Mouse (Mus musculus) heart, embryonic 12.5 days (tissue): ENCODE measurements around the gene Top2b. TPM values are rescaled to one million over a fixed set of nuclear protein-coding genes. Genes with fewer than 3 reads are reported as not detected.
A peak's percentile ranks its signal among the peaks of the same experiment; 100 is the strongest.

Experiments
- ATAC-seq: fragments of 200-750 bp; cut with Nextera tagmentation; 2 replicates; pipeline ENCODE4 v1.8.0; 2017; ENCODE audit warnings: moderate TSS enrichment, moderate library complexity; ENCODE audit not compliant: insufficient number of reproducible peaks, low FRiP score
- H3K27ac ChIP-seq: fragments of 300-500 bp; sonication (generic); 2 replicates; pipeline ENCODE4 v1.5.1; 2016; ENCODE audit warnings: mild to moderate bottlenecking, moderate library complexity; ENCODE audit not compliant: poor library complexity, severe bottlenecking
- H3K27me3 ChIP-seq: fragments of 300-500 bp; sonication (generic); replicated peaks from 2 replicates; pipeline ENCODE4 v1.6.1; 2016; ENCODE audit warnings: mild to moderate bottlenecking, moderate library complexity
- H3K36me3 ChIP-seq: fragments of 300-500 bp; sonication (generic); 2 replicates; pipeline ENCODE4 v1.6.1; 2016; ENCODE audit warnings: mild to moderate bottlenecking, moderate library complexity
- H3K4me1 ChIP-seq: fragments of 300-500 bp; sonication (generic); replicated peaks from 2 replicates; pipeline ENCODE4 v1.6.1; 2016; ENCODE audit warnings: mild to moderate bottlenecking
- H3K4me2 ChIP-seq: fragments of 300-500 bp; sonication (generic); 2 replicates; pipeline ENCODE4 v1.6.1; 2016; ENCODE audit warnings: mild to moderate bottlenecking, moderate library complexity
- H3K4me3 ChIP-seq: fragments of 300-500 bp; sonication (generic); 2 replicates; pipeline ENCODE4 v1.5.1; 2016; ENCODE audit warnings: mild to moderate bottlenecking
- H3K9ac ChIP-seq: fragments of 300-500 bp; sonication (generic); 2 replicates; pipeline ENCODE4 v1.6.1; 2016; ENCODE audit warnings: mild to moderate bottlenecking, moderate library complexity
- H3K9me3 ChIP-seq: fragments of 300-500 bp; sonication (generic); replicated peaks from 2 replicates; pipeline ENCODE4 v1.6.1; 2016; ENCODE audit warnings: mild to moderate bottlenecking, moderate library complexity
- WGBS: fragments of 180-500 bp; shearing (Covaris S2); methylation state at CpG from one replicate; pipeline ENCODE4 v1.1.7; 2016; 5-methylcytosine and 5-hydroxymethylcytosine counted together
- polyA plus RNA-seq: library from polyadenylated mRNA; unstranded; fragments of >200 nt; fragmentation: Nextera tagmentation; extraction: Ambion mirVana; gene quantifications from 2 replicates; pipeline ENCODE4 v1.2.1, GENCODE M21; 2016

The Top2b gene
- polyA plus RNA-seq, 1 experiment from 2014 or later: 63.8 TPM

DNA sequence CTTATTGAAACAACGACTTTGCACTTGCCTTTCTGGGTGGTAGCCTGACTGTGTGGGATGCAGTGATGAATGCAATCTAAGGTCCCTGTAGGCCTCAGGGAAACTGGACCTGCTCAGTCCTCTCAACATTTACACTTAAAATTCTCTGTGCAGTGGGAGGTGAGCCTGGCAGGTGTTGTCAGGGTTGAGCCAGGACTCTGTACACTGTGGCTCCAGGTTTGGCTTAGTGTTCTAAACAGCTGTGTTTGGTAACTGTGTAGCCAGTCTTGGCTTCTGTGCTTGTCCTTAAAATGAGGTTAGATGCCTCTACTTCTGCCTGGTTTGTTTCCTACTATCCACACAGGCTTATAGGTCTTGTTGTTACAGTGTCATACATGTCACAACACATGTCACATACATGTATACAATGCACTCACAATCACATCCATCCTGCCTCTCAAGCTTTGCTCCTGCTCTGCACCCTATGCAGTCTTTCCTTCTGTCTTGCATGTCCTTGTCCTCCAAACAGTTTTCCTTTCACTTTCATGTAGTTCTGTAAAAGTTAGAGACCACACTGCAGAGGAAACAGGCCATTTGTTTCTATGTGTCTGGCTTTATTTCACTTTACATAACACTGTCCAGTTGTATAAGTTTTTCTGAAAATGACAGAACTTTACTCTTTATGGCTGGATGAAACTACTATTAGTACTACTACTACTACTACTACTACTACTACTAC is 113.8 kb downstream of the Top2b start:
- H3K4me3 ChIP-seq: no peak overlapping the region
- ATAC-seq: no peak

DNA sequence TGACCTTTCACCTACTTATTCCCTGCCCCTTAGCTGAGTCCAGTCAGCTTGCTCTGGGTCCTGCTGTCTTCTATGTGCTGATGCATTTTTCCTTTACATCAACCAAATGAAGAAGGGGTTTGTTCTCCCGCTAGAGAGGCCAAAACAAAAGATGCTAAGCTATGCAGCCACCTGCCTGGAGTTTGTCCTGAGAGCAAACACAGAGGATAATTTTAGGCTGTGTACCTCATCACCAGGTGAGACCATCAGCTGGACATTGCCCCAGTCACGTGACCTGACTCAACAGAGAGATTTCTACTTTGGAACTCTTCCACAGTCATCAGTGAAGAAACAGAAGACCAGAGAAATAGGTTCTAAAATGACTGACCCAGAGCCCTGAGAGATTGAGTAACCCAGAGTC is 114.5 kb downstream of the Top2b start:
- 71% methylated on average over 2 of the region's 2 CpGs for WGBS

More for the DNA sequence above, 113.8 kb downstream of the Top2b start:
- H3K27ac ChIP-seq: no peak overlapping the region
- WGBS: 82% methylated on average over 1 of the region's 1 CpGs
- H3K4me2 ChIP-seq: no peak overlapping the region
- no peaks in the 10 kb centered on the region for H3K27me3 ChIP-seq
- H3K9me3 ChIP-seq: no peaks in the 10 kb centered on the region
- H3K9ac ChIP-seq: no peak overlapping the region
- no peaks in the 10 kb centered on the region for H3K36me3 ChIP-seq
- H3K4me1 ChIP-seq: peaks cover 33% of the 10 kb centered on the region

GRCm38 (mm10) chr14:16480621-16481020 is 115.6 kb downstream of the Top2b start:
- H3K4me2 ChIP-seq: no peak overlapping the region
- H3K27me3 ChIP-seq: no peaks in the 10 kb centered on the region
- no peak overlapping the region for H3K27ac ChIP-seq
- H3K9me3 ChIP-seq: no peaks in the 10 kb centered on the region
- peaks cover 49% of the 10 kb centered on the region for H3K4me1 ChIP-seq
- H3K9ac ChIP-seq: no peak overlapping the region
- 81% methylated on average over 6 of the region's 6 CpGs for WGBS
- no peak for ATAC-seq
- no peaks in the 10 kb centered on the region for H3K36me3 ChIP-seq
- H3K4me3 ChIP-seq: no peak overlapping the region

More for the DNA sequence above, 114.5 kb downstream of the Top2b start:
- Histone ChIP-seq H3K9me3 (no peaks in the 10 kb centered on the region), H3K4me2 (no peak overlapping the region), H3K36me3 (no peaks in the 10 kb centered on the region), H3K9ac (no peak overlapping the region), H3K4me3 (no peak overlapping the region), H3K27me3 (no peaks in the 10 kb centered on the region), H3K27ac (no peak overlapping the region), H3K4me1 (peaks cover 41% of the 10 kb centered on the region)
- ATAC-seq: no peak

GRCm38 (mm10) chr14:16483656-16484380 is 118.8 kb downstream of the Top2b start:
- peak overlapping the region; percentile 70 for H3K27ac ChIP-seq
- WGBS: 42% methylated on average over 8 of the region's 8 CpGs
- H3K27me3 ChIP-seq: no peaks in the 10 kb centered on the region
- H3K36me3 ChIP-seq: no peaks in the 10 kb centered on the region
- peaks cover 61% of the 10 kb centered on the region for H3K4me1 ChIP-seq
- no peak overlapping the region for H3K4me2 ChIP-seq
- no peaks in the 10 kb centered on the region for H3K9me3 ChIP-seq
- H3K4me3 ChIP-seq: no peak overlapping the region
- H3K9ac ChIP-seq: no peak overlapping the region
- 0 out of 2 replicates have a peak, but pooled peaks have one; percentile 46 for ATAC-seq

Other genes starting within 250 kb of the Top2b start
- gene Ngly1, start 115.9 kb upstream of the Top2b start, polyA plus RNA-seq: 23.8 and 25.0 TPM in 2 replicates
- gene Oxsm, start 115.4 kb upstream of the Top2b start, polyA plus RNA-seq: 2.3 and 2.8 TPM in 2 replicates